Mouse (Mus musculus) testis, postnatal 14 days (tissue): ENCODE measurements around the gene Rhobtb3.

Experiments
- DNase-seq: peaks from one replicate; pipeline ENCODE4 v3.0.0; 2021; ENCODE audit warnings: low spot score

Rhobtb3 gene

GRCm38 (mm10) chr13:75943189-75944043 is at the start of gene Rhobtb3:
Gene Rhobtb3, minus strand, starts transcription at chr13:75943925.
- DNase-seq: peak; percentile 81

- no peak for DNase-seq
These were observed 48.7 kb upstream of the Rhobtb3 start for GRCm38 (mm10) chr13:75992169-75993028.

DNA sequence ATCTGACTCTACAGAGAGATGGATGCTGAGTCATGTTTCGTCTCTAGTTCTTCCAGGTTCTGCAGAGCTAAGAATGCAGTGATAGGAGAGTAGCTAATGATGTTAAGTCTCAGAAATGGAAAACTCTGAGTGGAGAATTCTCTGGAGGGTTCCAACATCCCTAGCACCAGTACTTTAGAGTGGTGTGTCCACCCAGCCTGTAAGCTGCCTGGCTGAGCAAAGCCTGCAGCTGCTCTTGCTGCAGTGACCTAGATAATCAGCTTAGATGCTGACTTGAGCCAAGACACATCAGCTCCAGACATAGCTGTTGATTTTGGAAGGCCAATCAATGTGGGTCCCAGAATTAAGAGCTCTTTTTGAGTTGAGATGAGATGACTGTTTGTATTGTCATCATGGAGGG is 44.4 kb upstream of the Rhobtb3 start:
- DNase-seq: no peak

DNA sequence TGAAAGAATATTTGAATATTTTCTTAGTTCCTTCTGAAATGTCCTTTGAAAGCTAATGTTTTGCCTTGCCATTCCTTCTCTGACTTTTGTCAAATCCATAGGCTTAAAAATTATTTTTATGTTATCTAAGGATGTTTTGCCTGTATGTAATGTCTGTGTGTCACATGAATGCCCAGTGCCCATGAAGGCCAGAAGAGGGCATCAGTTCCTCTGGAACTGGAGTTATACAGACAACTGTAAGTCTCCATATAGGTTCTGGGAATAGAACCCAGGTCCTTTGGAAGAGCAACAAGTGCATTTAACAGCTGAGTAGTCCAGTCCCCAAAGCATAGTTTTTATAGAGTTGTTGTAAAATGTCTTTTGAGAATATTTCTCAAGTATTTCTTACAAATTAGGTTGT is 38.2 kb upstream of the Rhobtb3 start:
- no peak for DNase-seq

DNA sequence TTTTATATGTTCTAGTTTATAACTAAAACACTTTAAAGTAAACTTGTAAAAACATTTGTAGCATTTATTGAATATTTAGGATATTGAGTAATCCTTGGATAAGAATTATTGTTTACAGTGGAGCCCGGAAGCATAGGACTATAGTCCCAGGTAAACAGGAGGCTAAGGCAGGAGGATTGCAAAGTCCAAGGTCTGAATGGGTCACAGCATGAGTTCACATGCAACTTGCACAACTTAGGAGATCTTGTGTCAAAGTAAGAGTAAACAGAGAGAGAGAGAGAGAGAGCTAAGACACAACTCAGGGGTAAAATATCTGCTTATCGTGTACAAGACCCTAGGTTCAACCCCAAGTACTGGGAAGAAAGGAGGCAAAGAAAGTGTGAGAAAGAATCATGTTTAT is 32.9 kb upstream of the Rhobtb3 start:
- DNase-seq: no peak

DNA sequence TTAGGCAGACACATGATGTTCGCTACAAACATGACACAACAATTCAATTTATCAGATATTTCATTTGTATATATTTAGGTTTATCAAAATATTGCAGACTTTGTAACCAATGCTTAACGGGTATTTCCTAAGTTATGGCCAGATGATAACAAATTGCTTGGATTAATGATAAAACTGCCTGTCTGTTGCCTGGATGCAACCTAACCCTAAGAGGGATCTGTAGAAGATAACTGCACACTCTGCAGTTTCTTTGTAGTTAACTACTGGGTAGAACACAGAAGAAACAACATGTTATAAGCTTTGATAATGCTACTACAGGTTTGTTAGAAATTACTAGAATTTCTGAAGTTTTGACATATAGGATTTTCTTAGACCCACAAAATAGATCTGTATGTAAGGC is 32.5 kb upstream of the Rhobtb3 start:
- DNase-seq: no peak

- no peak for DNase-seq
These were observed 31.9 kb upstream of the Rhobtb3 start for GRCm38 (mm10) chr13:75975629-75976028.

- no peak for DNase-seq
These were observed 30.8 kb upstream of the Rhobtb3 start for GRCm38 (mm10) chr13:75974481-75974880.

DNA sequence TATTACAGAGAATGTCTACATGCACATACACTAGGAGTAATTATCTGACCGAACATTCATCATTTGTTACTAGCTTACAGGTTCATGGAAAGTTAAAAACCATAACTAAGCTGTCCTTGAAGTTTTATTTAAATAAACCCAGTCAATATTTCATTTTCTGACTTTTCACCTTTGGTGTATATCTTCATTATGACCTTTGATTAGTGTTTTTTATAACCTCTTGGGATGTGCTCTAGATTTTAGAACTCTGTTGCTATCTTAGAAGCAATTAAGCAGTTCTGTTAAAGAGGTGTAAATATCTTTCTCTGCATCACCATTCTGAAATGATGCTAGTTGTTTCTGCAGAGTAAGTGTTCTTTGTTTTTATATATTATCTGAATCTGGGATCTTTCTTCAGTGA is 23.1 kb upstream of the Rhobtb3 start, which contains the start of gene Spata9:
TSS of gene Spata9 (plus strand) at position 301 of the 400 bp plus-strand sequence.
- no peak for DNase-seq

DNA sequence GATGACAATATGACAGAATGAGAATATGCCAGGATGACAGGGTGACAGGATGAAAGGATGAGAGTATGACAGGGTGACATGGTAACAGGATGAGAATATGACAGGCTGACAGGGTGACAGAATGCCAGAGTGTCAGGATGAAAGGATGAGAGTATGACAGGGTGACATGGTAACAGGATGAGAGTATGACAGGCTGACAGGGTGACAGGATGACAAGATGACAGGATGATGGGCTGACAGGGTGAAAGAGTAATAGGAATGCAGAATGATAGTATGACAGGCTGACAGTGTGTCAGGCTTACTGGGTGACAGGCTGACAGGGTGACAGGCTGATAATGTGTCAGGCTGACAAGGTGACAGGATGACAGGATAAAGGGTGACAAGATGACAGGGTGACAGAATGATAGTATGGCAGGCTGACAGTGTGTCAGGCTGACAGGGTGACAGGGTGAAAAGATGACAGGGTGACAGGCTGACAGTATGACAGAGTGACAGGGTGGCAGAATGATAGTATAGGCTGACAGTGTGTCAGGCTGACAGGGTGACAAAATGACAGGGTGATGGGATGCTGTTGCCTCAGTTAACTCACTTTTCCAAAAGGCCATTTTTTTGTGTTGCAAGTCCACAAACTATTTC is 11.8 kb upstream of the Rhobtb3 start:
- no peak for DNase-seq

GRCm38 (mm10) chr13:75950295-75950694 is 6.6 kb upstream of the Rhobtb3 start:
- DNase-seq: no peak

GRCm38 (mm10) chr13:75944044-75944820 is 507 bp upstream of the Rhobtb3 start:
- no peak for DNase-seq

- peak; percentile 21 for DNase-seq
These were observed 994 bp downstream of the Rhobtb3 start for GRCm38 (mm10) chr13:75942731-75943130.

DNA sequence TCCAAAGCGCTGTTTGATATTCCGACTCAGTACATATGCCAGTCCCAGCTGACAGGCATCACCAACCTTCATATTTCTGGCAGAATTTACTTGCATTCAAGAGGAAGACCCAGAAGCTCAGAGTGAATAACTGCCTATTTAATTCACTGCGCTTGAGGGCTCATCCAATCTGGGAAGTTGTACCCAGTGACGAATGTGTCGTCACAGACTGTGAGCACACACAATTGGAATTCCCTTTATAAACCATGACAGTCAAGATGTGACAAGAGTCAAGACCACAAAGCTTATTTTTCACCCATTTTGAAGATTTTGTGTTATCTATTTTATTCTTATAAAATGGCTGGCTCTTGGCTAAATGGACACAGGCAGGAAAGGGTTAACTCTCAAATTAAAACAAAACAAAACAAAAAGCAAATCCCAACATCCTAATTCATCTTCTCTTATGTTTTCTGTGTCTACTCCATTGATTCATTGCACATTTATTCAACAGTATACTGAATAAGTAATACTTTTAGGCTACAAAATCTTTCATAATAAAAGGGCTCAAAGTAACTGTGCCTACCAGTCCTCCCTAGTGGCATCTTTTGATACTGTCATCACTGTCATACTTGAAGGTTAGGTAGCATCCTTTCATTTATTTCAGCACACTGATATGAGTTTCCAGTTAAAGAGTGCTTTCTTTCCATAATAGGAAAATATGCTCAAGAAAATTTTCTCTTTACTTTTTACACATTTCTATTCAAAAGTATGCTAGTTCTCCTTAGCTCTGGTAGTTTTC is 2.0 kb downstream of the Rhobtb3 start:
- DNase-seq: no peak

- DNase-seq: no peak
These were observed 2.8 kb downstream of the Rhobtb3 start for GRCm38 (mm10) chr13:75940791-75941517.

DNA sequence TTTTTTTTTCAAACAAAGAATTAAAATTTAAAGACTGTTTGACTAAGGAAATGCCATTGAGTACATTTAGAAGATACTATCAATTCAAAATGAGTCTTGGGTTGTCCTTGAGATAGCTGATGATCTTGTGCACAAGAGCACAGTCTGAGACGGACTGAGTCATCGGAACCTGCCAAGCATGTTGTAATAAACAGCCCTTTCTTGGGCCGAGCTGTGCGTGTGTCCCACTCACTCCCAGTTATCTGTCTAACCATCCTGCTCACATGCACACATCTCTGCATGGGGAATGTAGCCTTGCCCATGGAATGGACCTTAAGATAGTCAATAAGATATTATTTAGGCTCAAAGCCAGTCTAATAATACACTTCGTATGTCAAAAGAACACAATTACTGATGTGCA is 4.9 kb downstream of the Rhobtb3 start:
- no peak for DNase-seq

GRCm38 (mm10) chr13:75933287-75933686 is 10.4 kb downstream of the Rhobtb3 start:
- no peak for DNase-seq

DNA sequence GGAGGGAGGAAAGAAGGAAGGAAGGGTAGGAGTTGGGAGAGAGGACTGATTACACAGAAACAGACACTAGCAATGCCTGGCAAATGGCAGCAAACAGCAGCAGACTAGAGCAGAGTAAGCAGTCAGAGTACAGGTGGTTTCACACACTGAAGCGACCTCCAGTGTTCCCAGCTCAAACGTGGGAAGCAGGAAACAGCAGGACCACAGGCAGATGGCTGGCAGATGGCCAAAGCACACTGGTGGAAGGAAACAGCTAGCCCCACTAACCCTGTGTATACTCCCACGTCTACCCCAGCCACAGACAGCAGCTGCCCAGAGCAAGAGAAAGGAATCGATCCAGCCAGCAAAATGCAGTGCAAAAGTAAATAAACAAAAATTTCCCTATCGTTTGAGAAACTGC is 12.7 kb downstream of the Rhobtb3 start:
- peak; percentile 77 for DNase-seq

DNA sequence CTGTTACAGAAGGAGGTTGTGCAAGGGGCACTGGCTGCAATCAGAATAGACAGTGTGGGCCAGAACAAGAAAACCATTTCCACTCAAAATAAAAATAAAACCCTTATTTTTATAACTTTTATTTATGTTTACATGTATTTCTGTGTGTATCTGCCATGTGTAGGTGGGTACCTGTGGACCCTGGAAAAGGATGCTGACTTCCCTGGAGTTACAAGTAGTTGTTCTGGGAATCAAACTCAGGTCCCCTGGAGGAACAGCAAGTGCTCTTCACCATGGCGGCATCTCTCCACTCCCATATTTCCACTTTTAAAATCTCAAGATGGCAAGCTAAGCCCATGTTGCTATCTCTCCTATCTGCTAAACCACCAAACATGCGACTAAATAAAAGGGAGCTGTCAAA is 13.1 kb downstream of the Rhobtb3 start:
- DNase-seq: no peak

GRCm38 (mm10) chr13:75930023-75930422 is 13.7 kb downstream of the Rhobtb3 start:
- DNase-seq: no peak
